Mouse (Mus musculus): ENCODE data around the gene Hspg2. TPM values are rescaled to one million over a fixed set of nuclear protein-coding genes. Genes with fewer than 3 reads are reported as not detected.
A peak's percentile ranks its signal among the peaks of the same experiment; 100 is the strongest.
"Not testable (repeated sequence)": the region's sequence is repeated elsewhere in the genome, so short reads cannot be mapped to it uniquely, and the experiment has no call there.

Hspg2 gene
- polyA plus RNA-seq, 1 experiment: 32.5 TPM

- H3K27ac ChIP-seq (replicated peaks; ENCODE audit: low read depth, low read length): no peak overlapping the region
- no peaks in the 10 kb centered on the region for H3K4me1 ChIP-seq (ENCODE audit: control insufficient read depth, insufficient read depth, insufficient read length, low read length)
- no peak overlapping the region for H3K4me3 ChIP-seq (ENCODE audit: insufficient read depth, low read depth, low read length)
Measured at GRCm38 (mm10) chr4:137580299-137580698, 111.7 kb downstream of the Hspg2 start.

DNA sequence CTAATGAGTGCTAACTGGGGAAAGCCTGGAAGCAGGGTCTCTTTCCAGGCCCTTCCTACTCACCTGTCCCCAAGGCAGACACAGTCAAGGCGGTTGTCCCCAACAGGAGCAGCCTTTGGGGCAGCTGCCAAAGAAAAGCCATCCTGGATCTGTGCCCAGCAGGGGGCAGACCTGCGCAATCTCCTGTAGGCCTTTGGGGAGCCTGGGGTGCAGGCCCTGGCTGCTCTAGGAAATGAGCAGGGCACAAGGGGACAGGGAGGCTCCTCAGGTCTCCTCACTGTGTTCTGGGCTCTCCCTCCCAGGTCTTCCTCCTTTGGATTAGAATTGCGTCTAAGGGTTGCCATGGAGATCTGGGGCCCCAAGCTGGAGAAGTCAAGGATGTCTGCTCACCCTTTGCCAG, 113.2 kb downstream of the Hspg2 start:
- no peaks in the 10 kb centered on the region for H3K4me1 ChIP-seq (ENCODE audit: control insufficient read depth, insufficient read depth, insufficient read length, low read length)
- no peak overlapping the region for H3K4me3 ChIP-seq (ENCODE audit: insufficient read depth, low read depth, low read length)
- no peak overlapping the region for H3K27ac ChIP-seq (replicated peaks; ENCODE audit: low read depth, low read length)

DNA sequence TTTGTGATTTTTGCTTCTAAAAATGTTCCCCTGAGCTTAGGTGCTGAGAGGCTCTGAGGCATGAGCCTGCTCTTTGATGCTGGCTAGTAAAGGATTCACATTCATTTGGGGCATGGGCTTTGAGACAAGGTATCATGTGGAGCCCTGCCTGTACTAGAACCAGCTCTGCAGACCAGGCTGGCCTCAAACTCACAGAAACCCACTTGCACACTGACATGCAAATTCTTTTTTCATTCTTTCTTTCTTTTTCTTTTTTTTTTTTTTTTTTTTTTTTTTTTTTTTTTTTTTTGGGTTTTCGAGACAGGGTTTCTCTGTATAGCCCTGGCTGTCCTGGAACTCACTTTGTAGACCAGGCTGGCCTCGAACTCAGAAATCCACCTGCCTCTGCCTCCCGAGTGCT, 120.5 kb downstream of the Hspg2 start:
- H3K4me3 ChIP-seq (ENCODE audit: insufficient read depth, low read depth, low read length); H3K4me1 ChIP-seq (ENCODE audit: control insufficient read depth, insufficient read depth, insufficient read length, low read length); H3K27ac ChIP-seq (replicated peaks; ENCODE audit: low read depth, low read length): not testable (repeated sequence)

- Histone ChIP-seq H3K27ac (replicated peaks; ENCODE audit: low read depth, low read length) (no peak overlapping the region), H3K4me3 (ENCODE audit: insufficient read depth, low read depth, low read length) (no peak overlapping the region), H3K4me1 (ENCODE audit: control insufficient read depth, insufficient read depth, insufficient read length, low read length) (no peaks in the 10 kb centered on the region)
Measured at GRCm38 (mm10) chr4:137589586-137589985, 121.0 kb downstream of the Hspg2 start.

DNA sequence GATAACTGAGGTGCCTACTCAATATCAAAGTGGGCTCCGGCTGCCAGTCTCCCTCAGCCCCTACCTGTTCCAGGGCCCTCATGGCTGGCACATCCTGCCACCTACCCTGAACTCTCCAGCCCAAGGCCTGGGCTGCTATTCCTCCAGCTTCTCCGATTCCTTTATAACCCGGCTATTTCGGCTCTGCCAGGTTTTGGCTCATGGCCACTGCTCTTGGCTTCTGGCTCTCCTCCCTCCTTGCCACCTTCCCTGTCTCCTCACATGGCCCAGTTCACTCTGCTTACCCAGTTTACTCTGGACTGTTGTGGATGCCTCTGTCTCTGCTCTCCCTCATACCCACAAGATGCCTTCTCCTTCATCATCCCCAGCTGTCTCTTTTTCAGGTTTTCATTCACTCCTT, 122.4 kb downstream of the Hspg2 start:
- Histone ChIP-seq H3K4me1 (ENCODE audit: control insufficient read depth, insufficient read depth, insufficient read length, low read length) (peaks cover 4% of the 10 kb centered on the region), H3K4me3 (ENCODE audit: insufficient read depth, low read depth, low read length) (no peak overlapping the region), H3K27ac (replicated peaks; ENCODE audit: low read depth, low read length) (no peak overlapping the region)

GRCm38 (mm10) chr4:137593601-137594495, 125.3 kb downstream of the Hspg2 start, which contains the start of gene Usp48:
TSS of gene Usp48 (plus strand) at chr4:137593755.
- peaks cover 14% of the 10 kb centered on the region for H3K4me1 ChIP-seq (ENCODE audit: control insufficient read depth, insufficient read depth, insufficient read length, low read length)
- H3K27ac ChIP-seq (replicated peaks; ENCODE audit: low read depth, low read length): peak within 1 kb of the TSS; percentile 100
- H3K4me3 ChIP-seq (ENCODE audit: insufficient read depth, low read depth, low read length): peak within 1 kb of the TSS; percentile 92

- peak overlapping the region; percentile 92 for H3K4me3 ChIP-seq (ENCODE audit: insufficient read depth, low read depth, low read length)
- peak overlapping the region; percentile 54 for H3K27ac ChIP-seq (replicated peaks; ENCODE audit: low read depth, low read length)
- peaks cover 19% of the 10 kb centered on the region for H3K4me1 ChIP-seq (ENCODE audit: control insufficient read depth, insufficient read depth, insufficient read length, low read length)
Measured at GRCm38 (mm10) chr4:137594496-137595270, 126.1 kb downstream of the Hspg2 start.

GRCm38 (mm10) chr4:137597098-137597630, 128.6 kb downstream of the Hspg2 start:
- peaks cover 19% of the 10 kb centered on the region for H3K4me1 ChIP-seq (ENCODE audit: control insufficient read depth, insufficient read depth, insufficient read length, low read length)
- no peak overlapping the region for H3K4me3 ChIP-seq (ENCODE audit: insufficient read depth, low read depth, low read length)

DNA sequence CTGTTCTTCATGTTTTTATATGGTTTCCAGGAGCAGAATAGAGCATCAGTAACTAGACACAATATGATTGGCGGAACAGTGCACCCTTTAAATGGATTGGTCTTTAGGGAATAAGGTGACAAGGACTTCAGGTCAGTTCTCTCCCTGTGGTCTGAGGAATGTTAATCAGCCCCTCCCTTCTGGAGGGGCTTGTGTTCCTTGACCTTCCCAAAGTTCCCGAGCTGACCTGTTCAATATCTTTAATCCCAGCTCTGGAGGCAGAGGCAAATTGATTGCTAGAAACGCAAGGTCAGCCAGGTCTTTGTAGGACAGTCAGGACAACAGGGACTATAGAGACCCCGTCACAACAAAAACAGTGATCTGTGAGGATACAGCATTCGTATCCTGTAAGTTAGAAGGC, 130.0 kb downstream of the Hspg2 start:
- Histone ChIP-seq H3K27ac (replicated peaks; ENCODE audit: low read depth, low read length) (no peak overlapping the region), H3K4me3 (ENCODE audit: insufficient read depth, low read depth, low read length) (no peak overlapping the region)

More at GRCm38 (mm10) chr4:137597098-137597630, 128.6 kb downstream of the Hspg2 start:
- H3K27ac ChIP-seq (replicated peaks; ENCODE audit: low read depth, low read length): no peak overlapping the region

DNA sequence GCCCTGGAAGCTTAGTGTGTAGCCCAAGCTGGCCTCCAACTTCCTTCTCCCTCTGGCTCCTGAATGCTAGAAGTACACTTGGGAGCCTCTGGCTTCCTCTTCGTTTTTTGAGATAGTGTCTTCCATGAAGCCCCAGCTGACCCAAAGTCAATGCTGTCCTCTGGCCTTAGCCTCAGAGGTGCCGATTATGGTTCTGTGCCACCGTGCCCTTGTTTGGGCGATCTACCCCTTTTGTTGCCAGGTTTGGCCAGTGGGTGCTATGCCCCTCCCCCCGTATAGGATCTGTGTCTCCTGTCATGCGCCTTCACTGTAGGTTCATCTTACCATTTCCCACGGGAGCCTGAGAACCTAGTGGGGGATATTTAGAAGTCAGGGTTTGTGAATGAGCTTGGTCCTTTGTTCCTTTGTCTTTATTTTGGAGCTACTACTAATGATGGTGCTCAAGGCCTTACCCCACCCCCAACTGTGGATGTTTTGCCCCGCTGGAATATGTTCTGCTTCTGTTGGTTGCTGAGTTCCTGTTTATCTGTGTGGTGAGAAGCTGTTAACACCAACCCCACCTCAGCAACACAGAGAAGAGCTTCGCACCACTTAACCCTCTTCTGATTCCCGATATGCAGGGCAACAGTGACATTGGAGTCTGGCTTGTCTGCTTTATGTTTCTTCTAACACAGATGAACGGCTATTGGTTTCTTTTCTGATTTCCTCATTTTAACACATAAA, 135.0 kb downstream of the Hspg2 start:
- Histone ChIP-seq H3K4me1 (ENCODE audit: control insufficient read depth, insufficient read depth, insufficient read length, low read length) (peaks cover 5% of the 10 kb centered on the region; the same call in 1 of the 2 replicates), H3K27ac (replicated peaks; ENCODE audit: low read depth, low read length) (no peak overlapping the region), H3K4me3 (ENCODE audit: insufficient read depth, low read depth, low read length) (no peak overlapping the region)

More for the DNA sequence above, 130.0 kb downstream of the Hspg2 start:
- H3K4me1 ChIP-seq (ENCODE audit: control insufficient read depth, insufficient read depth, insufficient read length, low read length): peaks cover 19% of the 10 kb centered on the region

- peaks cover 6% of the 10 kb centered on the region; the same call in 1 of the 2 replicates for H3K4me1 ChIP-seq (ENCODE audit: control insufficient read depth, insufficient read depth, insufficient read length, low read length)
- H3K4me3 ChIP-seq (ENCODE audit: insufficient read depth, low read depth, low read length): no peak overlapping the region
- no peak overlapping the region for H3K27ac ChIP-seq (replicated peaks; ENCODE audit: low read depth, low read length)
Measured at GRCm38 (mm10) chr4:137607023-137607422, 138.5 kb downstream of the Hspg2 start.

- H3K4me3 ChIP-seq (ENCODE audit: insufficient read depth, low read depth, low read length): no peak overlapping the region
- peak overlapping the region; percentile 70 for H3K27ac ChIP-seq (replicated peaks; ENCODE audit: low read depth, low read length)
- peaks cover 6% of the 10 kb centered on the region; the same call in 1 of the 2 replicates for H3K4me1 ChIP-seq (ENCODE audit: control insufficient read depth, insufficient read depth, insufficient read length, low read length)
Measured at GRCm38 (mm10) chr4:137609281-137609680, 140.7 kb downstream of the Hspg2 start.

DNA sequence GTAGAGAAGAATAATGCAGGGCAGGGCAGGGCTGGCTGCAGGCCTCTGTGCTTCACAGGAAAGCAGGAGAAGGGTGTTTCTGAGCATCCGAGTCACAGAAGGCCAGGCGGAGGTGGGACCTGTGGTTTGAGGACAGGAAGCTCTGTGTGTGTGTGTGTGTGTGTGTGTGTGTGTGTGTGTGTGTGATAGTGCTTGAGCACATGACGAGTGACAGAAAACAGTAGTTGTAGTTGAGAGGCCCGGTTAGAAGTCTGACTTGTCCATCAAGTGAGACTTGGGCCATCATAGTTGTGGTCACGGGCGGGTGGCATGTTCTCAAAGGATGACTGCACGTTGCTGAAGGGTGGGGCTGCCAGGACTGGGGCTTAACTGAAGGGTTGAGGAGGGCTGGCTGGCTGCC, 141.1 kb downstream of the Hspg2 start:
- no peak overlapping the region for H3K4me3 ChIP-seq (ENCODE audit: insufficient read depth, low read depth, low read length)
- H3K27ac ChIP-seq (replicated peaks; ENCODE audit: low read depth, low read length): peak overlapping the region; percentile 70

DNA sequence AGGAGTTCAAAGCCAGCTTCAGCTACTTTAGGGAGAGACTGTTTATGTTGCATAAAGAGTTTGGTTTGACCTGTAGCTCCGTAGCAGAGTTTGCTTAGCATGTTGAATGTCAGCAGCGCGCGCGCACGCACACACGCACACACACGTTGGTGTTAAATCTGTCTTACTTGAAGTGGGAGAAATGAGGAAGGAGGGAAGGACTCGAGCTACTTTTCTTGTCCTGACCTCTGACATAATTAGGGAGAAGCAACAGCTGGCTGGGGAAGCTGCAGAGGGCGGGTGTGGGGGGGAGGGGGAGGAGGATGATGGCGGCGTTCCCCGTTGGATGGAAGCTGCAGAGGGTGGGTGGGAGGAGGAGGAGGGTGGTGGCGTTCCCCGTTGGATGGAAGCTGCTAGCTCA, 141.7 kb downstream of the Hspg2 start:
- Histone ChIP-seq H3K27ac (replicated peaks; ENCODE audit: low read depth, low read length) (peak overlapping the region; percentile 70), H3K4me1 (ENCODE audit: control insufficient read depth, insufficient read depth, insufficient read length, low read length) (peaks cover 6% of the 10 kb centered on the region; the same call in 1 of the 2 replicates), H3K4me3 (ENCODE audit: insufficient read depth, low read depth, low read length) (no peak overlapping the region)

More for the DNA sequence above, 141.1 kb downstream of the Hspg2 start:
- peaks cover 6% of the 10 kb centered on the region; the same call in 1 of the 2 replicates for H3K4me1 ChIP-seq (ENCODE audit: control insufficient read depth, insufficient read depth, insufficient read length, low read length)
